Mouse (Mus musculus) midbrain, embryonic 10.5 days (tissue): ENCODE data around the gene Cadm2. TPM values are rescaled to one million over a fixed set of nuclear protein-coding genes. Genes with fewer than 3 reads are reported as not detected.

ENCODE experiments used
- DNase-seq: peaks from one replicate; pipeline ENCODE4 v3.0.0-alpha.2; 2017; ENCODE audit warnings: low spot score
- H3K27ac ChIP-seq: fragments of 300-500 bp; sonication (generic); replicated peaks from 2 replicates; pipeline ENCODE4 v1.5.1; 2016; ENCODE audit warnings: mild to moderate bottlenecking
- H3K27me3 ChIP-seq: fragments of 300-500 bp; sonication (generic); 2 replicates; pipeline ENCODE4 v1.6.1; 2016; ENCODE audit warnings: low read depth, mild to moderate bottlenecking; ENCODE audit not compliant: poor library complexity, severe bottlenecking
- H3K36me3 ChIP-seq: fragments of 300-500 bp; sonication (generic); 2 replicates; pipeline ENCODE4 v1.6.1; 2016; ENCODE audit warnings: mild to moderate bottlenecking, moderate library complexity
- H3K4me1 ChIP-seq: fragments of 300-500 bp; sonication (generic); 2 replicates; pipeline ENCODE4 v1.6.1; 2016
- H3K4me3 ChIP-seq: fragments of 300-500 bp; sonication (generic); 2 replicates; pipeline ENCODE4 v1.5.1; 2016; ENCODE audit warnings: mild to moderate bottlenecking, moderate library complexity
- H3K9me3 ChIP-seq: fragments of 300-500 bp; sonication (generic); replicated peaks from 2 replicates; pipeline ENCODE4 v1.6.1; 2016; ENCODE audit warnings: mild to moderate bottlenecking
- WGBS: fragments of 180-500 bp; shearing (Covaris S2); methylation state at CpG from one replicate; pipeline ENCODE4 v1.1.7; 2016; 5-methylcytosine and 5-hydroxymethylcytosine counted together
- polyA plus RNA-seq: library from polyadenylated mRNA; unstranded; fragments of >200 nt; fragmentation: Nextera tagmentation; extraction: Ambion mirVana; gene quantifications from 2 replicates; pipeline ENCODE4 v1.2.1, GENCODE M21; 2016

Cadm2 gene
- polyA plus RNA-seq, 1 experiment from 2014 or later = 0.78 TPM

GRCm38 (mm10) chr16:66731212-66731611 is 889.5 kb downstream of the Cadm2 start:
- no peaks in the 10 kb centered on the region for H3K36me3 ChIP-seq
- H3K4me3 ChIP-seq = no peak overlapping the region
- no peak overlapping the region for H3K27ac ChIP-seq
- H3K9me3 ChIP-seq = no peaks in the 10 kb centered on the region
- H3K4me1 ChIP-seq = no peaks in the 10 kb centered on the region
- H3K27me3 ChIP-seq = no peaks in the 10 kb centered on the region
- WGBS = 72% methylated on average over 3 of the region's 3 CpGs
- no peak for DNase-seq

- Histone ChIP-seq H3K36me3 (no peaks in the 10 kb centered on the region), H3K27me3 (no peaks in the 10 kb centered on the region), H3K27ac (no peak overlapping the region), H3K4me3 (no peak overlapping the region), H3K9me3 (no peaks in the 10 kb centered on the region), H3K4me1 (no peaks in the 10 kb centered on the region)
- no peak for DNase-seq
- 75% methylated on average over 3 of the region's 3 CpGs for WGBS
Measured at GRCm38 (mm10) chr16:66706476-66706875, 914.2 kb downstream of the Cadm2 start.

DNA sequence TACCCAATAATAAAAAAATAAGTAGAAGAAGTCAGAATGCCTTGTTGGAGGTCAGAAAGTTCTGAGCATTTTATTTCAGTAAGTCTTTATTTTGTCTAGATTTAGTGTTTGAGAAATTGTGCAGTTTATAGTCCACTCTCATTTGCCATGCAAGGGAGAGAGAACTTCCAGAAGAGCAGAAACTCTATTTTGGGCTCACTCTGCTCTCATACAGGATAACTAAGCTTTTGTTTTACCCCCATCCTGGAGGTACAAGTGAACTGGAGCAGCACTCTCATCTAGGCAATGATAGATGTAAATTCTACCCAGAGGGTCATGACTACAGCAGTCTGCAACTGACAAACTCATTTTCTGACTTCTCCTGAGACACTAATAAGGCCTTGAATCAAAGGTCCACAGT is 925.9 kb downstream of the Cadm2 start:
- H3K27ac ChIP-seq = no peak overlapping the region
- no peaks in the 10 kb centered on the region for H3K9me3 ChIP-seq
- no peak for DNase-seq
- no peaks in the 10 kb centered on the region for H3K27me3 ChIP-seq
- no peaks in the 10 kb centered on the region for H3K36me3 ChIP-seq
- H3K4me3 ChIP-seq = no peak overlapping the region
- H3K4me1 ChIP-seq = no peaks in the 10 kb centered on the region

DNA sequence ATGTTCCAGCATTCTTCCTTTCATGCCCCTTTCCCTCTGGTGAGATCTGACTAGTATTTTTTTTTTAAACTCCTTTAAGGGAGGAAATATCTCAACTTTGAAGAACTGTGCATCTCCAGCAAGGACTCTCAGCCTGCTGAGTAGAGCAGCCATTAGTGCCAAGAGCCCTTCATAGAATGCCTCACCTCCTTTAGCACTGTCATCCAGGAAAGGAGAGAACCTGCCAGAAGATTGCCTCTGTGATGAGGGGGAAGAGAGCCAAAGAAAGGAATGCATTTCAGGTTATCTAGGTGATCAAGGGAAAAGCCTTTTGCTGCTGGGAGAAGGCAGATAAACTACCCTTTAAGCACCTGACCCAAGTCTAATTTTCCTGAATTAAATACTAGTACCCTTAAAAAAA is 943.5 kb downstream of the Cadm2 start:
- Histone ChIP-seq H3K36me3 (no peaks in the 10 kb centered on the region), H3K4me3 (no peak overlapping the region), H3K9me3 (no peaks in the 10 kb centered on the region), H3K27me3 (no peaks in the 10 kb centered on the region), H3K27ac (no peak overlapping the region), H3K4me1 (no peaks in the 10 kb centered on the region)
- no peak for DNase-seq

- Histone ChIP-seq H3K27ac (no peak overlapping the region), H3K4me1 (no peaks in the 10 kb centered on the region), H3K4me3 (no peak overlapping the region), H3K9me3 (no peaks in the 10 kb centered on the region), H3K27me3 (no peaks in the 10 kb centered on the region), H3K36me3 (no peaks in the 10 kb centered on the region)
- 89% methylated on average over 1 of the region's 1 CpGs for WGBS
- no peak for DNase-seq
Measured at GRCm38 (mm10) chr16:66651013-66651362, 969.7 kb downstream of the Cadm2 start.

- Histone ChIP-seq H3K4me3 (no peak overlapping the region), H3K4me1 (no peaks in the 10 kb centered on the region), H3K27me3 (no peaks in the 10 kb centered on the region), H3K36me3 (no peaks in the 10 kb centered on the region), H3K27ac (no peak overlapping the region), H3K9me3 (no peaks in the 10 kb centered on the region)
- DNase-seq = no peak
- WGBS = 91% methylated on average over 11 of the region's 11 CpGs
Measured at GRCm38 (mm10) chr16:66650348-66651012, 970.2 kb downstream of the Cadm2 start.

- Histone ChIP-seq H3K27me3 (no peaks in the 10 kb centered on the region), H3K36me3 (no peaks in the 10 kb centered on the region), H3K4me1 (no peaks in the 10 kb centered on the region), H3K9me3 (no peaks in the 10 kb centered on the region), H3K27ac (no peak overlapping the region), H3K4me3 (no peak overlapping the region)
- WGBS = 99% methylated on average over 4 of the region's 4 CpGs
- DNase-seq = no peak
Measured at GRCm38 (mm10) chr16:66647798-66648197, 972.9 kb downstream of the Cadm2 start.

DNA sequence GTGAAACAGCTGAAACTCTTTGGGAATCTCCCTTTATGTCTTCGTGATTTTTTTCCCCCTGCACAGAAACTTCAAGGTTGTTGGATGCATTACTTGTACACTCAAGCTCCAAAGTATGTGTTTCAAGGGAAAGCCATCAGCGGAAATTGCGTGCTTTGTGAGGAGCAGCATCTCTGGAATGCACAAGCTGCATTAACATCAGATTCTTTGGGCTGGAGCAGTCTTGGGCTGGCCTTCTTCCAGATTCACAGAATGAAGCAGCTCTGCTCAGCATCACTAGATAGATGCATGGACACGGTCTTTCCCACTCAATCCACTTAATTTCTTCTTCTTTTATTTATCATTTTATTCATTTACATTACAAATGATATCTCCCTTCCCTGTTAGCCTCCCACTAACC is 977.1 kb downstream of the Cadm2 start:
- no peaks in the 10 kb centered on the region for H3K27me3 ChIP-seq
- 79% methylated on average over 4 of the region's 4 CpGs for WGBS
- no peaks in the 10 kb centered on the region for H3K36me3 ChIP-seq
- H3K4me3 ChIP-seq = no peak overlapping the region
- H3K4me1 ChIP-seq = no peaks in the 10 kb centered on the region
- no peak for DNase-seq
- no peaks in the 10 kb centered on the region for H3K9me3 ChIP-seq
- H3K27ac ChIP-seq = no peak overlapping the region

DNA sequence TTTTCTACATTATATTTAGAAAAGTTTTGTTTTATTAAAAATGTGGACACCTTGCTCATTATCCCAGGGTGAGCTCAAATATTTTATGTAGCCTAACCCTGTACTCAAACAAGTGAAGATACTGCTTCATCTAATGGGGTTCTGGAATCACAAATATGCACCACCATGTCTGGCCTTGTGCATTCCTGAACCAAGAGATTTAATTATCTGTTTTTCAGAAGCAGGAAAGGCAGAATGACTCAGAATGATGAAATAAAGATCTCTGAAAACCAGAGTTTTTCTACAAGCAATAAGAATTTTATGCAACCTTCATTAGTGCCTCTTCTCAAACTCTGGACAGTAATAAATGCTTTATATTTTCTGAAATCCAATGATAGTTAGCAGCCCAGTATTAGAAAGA is 993.2 kb downstream of the Cadm2 start:
- Histone ChIP-seq H3K4me1 (no peaks in the 10 kb centered on the region), H3K36me3 (no peaks in the 10 kb centered on the region), H3K27me3 (no peaks in the 10 kb centered on the region), H3K27ac (no peak overlapping the region), H3K9me3 (no peaks in the 10 kb centered on the region), H3K4me3 (no peak overlapping the region)
- no peak for DNase-seq

GRCm38 (mm10) chr16:66622423-66622822 is 998.3 kb downstream of the Cadm2 start:
- Histone ChIP-seq H3K36me3 (no peaks in the 10 kb centered on the region), H3K27ac (no peak overlapping the region), H3K4me1 (no peaks in the 10 kb centered on the region), H3K27me3 (no peaks in the 10 kb centered on the region), H3K9me3 (no peaks in the 10 kb centered on the region), H3K4me3 (no peak overlapping the region)
- no peak for DNase-seq
- WGBS = 56% methylated on average over 1 of the region's 1 CpGs

DNA sequence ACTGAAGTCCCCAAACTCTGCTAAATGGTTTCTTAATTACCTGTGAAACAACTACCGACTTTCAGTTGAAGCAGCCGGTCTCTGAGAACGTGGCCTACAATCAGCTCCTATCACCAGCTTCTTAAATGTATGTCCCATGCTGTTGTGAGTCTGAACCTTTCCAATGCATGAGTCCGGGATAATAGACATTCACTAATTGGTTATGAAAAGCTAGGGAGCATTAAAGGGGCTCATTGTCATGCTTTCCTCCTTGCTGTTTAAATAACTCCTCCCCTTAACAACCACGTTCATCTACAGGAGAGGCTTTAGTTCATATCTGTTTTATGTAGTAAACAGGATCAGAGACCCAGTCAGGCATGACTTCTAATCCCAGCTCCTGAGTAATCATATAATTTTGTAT is 1008.1 kb downstream of the Cadm2 start:
- Histone ChIP-seq H3K4me1 (no peaks in the 10 kb centered on the region), H3K9me3 (no peaks in the 10 kb centered on the region), H3K27ac (no peak overlapping the region), H3K27me3 (no peaks in the 10 kb centered on the region), H3K4me3 (no peak overlapping the region), H3K36me3 (no peaks in the 10 kb centered on the region)
- 82% methylated on average over 5 of the region's 5 CpGs for WGBS
- DNase-seq = no peak
